Mouse (Mus musculus) liver, embryonic 14.5 days (tissue): ENCODE data around the gene Slc41a3.

Experiments used
- CTCF ChIP-seq: IDR thresholded peaks from 2 replicates; pipeline ENCODE4 v1.5.1; 2016; ENCODE audit warnings: antibody characterized with exemption, low read depth, control low read depth
- EP300 ChIP-seq: IDR thresholded peaks from 2 replicates; pipeline ENCODE4 v1.6.1; 2016; ENCODE audit warnings: antibody characterized with exemption, low read depth

GRCm38 (mm10) chr6:90557829-90558693 is 46.5 kb upstream of the Slc41a3 start:
- TF ChIP-seq CTCF: no peak
- no peak for TF ChIP-seq EP300
